In genomic region chr12:8338491-8338890, GRCm38 (mm10) we compare ENCODE assay signal across 15 mouse cellular contexts. TPM values are rescaled to one million over a fixed set of nuclear protein-coding genes. Genes with fewer than 3 reads are reported as not detected.
A peak's percentile ranks its signal among the peaks of the same experiment; 100 is the strongest.
DNase-seq lines count a peak whose midpoint lies in the region; ATAC-seq and TF ChIP-seq lines count a peak whose summit lies in the region.
"Had no signal": no experiment of that assay in that cellular context is flagged by ENCODE, and none has a peak within 500 bp of the region (broad histone marks: within the 10 kb centered on the region; RNA-seq: fewer than 3 reads in every experiment).

No protein-coding gene starts in this region.

- H3K4me2 ChIP-seq in heart, embryonic 12.5 days, result no peak overlapping the region
- no peak overlapping the region for H3K4me2 ChIP-seq in lung, embryonic 16.5 days (ENCODE audit: low read depth, low read length)
- no peak overlapping the region for H3K4me2 ChIP-seq in hindbrain, embryonic 15.5 days
- H3K4me2 ChIP-seq: liver, embryonic 13.5 days had no signal

- no peak for TF ChIP-seq POLR2A in brain, embryonic 14.5 days (IDR thresholded peaks at IDR 0.05; ENCODE audit: borderline replicate concordance, extremely low read depth, insufficient read depth, insufficient read length, poor library complexity, severe bottlenecking)

- peak overlapping the region; percentile 58 for H3K27ac ChIP-seq in heart, embryonic 12.5 days (ENCODE audit: poor library complexity, severe bottlenecking)
- H3K27ac ChIP-seq in lung, embryonic 16.5 days (ENCODE audit: low read length), result no peak overlapping the region
- H3K27ac ChIP-seq in hindbrain, embryonic 15.5 days (replicated peaks), result 0 out of 2 replicates have a peak overlapping the region, but pooled peaks have one; percentile 23
- H3K27ac ChIP-seq: liver, embryonic 13.5 days had no signal

- no peak for DNase-seq in heart, adult 11 months
- no peak for DNase-seq in lung, postnatal 10 days
- DNase-seq in brain, embryonic 14.5 days (ENCODE audit: low read depth), result peak; percentile 50
- DNase-seq in adrenal gland, adult (ENCODE audit: inconsistent age in 2 of 2, low spot score in 1 of 2), result no peak
- DNase-seq in testis, postnatal 14 days (ENCODE audit: low spot score), result no peak
- DNase-seq: adrenal gland, postnatal 36 days; cerebellum, adult 11 months; kidney, adult 2 months; liver, embryonic 13.5 days; right cerebral cortex, postnatal 25 days had no signal

- WGBS in heart, embryonic 12.5 days, result 33% methylated on average over 4 of the region's 4 CpGs
- WGBS in lung, embryonic 16.5 days, result 38% methylated on average over 4 of the region's 4 CpGs
- WGBS in hindbrain, embryonic 15.5 days, result 35% methylated on average over 4 of the region's 4 CpGs

- no peak for TF ChIP-seq CTCF in brain, embryonic 14.5 days (IDR thresholded peaks at IDR 0.05; ENCODE audit: borderline replicate concordance, extremely low read depth, insufficient read depth, insufficient read length)

- H3K4me3 ChIP-seq in heart, embryonic 12.5 days, result no peak overlapping the region
- no peak overlapping the region for H3K4me3 ChIP-seq in lung, embryonic 16.5 days (ENCODE audit: low read length)
- H3K4me3 ChIP-seq in hindbrain, embryonic 15.5 days, result no peak overlapping the region
- H3K4me3 ChIP-seq: liver, embryonic 13.5 days had no signal

- H3K27me3 ChIP-seq in heart, embryonic 12.5 days (replicated peaks), result no peaks in the 10 kb centered on the region
- H3K27me3 ChIP-seq in lung, embryonic 16.5 days (ENCODE audit: control insufficient read depth, insufficient read depth, low read depth, low read length), result no peaks in the 10 kb centered on the region
- H3K27me3 ChIP-seq in hindbrain, embryonic 15.5 days, result no peaks in the 10 kb centered on the region
- H3K27me3 ChIP-seq: liver, embryonic 13.5 days had no signal

- H3K4me1 ChIP-seq in heart, embryonic 12.5 days (replicated peaks), result peaks cover 45% of the 10 kb centered on the region
- H3K4me1 ChIP-seq in lung, embryonic 16.5 days (replicated peaks; ENCODE audit: control insufficient read depth, insufficient read depth, low read length), result peaks cover 15% of the 10 kb centered on the region
- H3K4me1 ChIP-seq in hindbrain, embryonic 15.5 days (replicated peaks), result peaks cover 19% of the 10 kb centered on the region

- no peak overlapping the region for H3K9ac ChIP-seq in heart, embryonic 12.5 days
- H3K9ac ChIP-seq in lung, embryonic 16.5 days (ENCODE audit: low read length), result peak overlapping the region; percentile 9; the same call in 1 of the 2 replicates
- H3K9ac ChIP-seq in hindbrain, embryonic 15.5 days, result no peak overlapping the region
- H3K9ac ChIP-seq: liver, embryonic 13.5 days had no signal

- no peak; the same call in 1 of the 2 replicates for ATAC-seq in heart, embryonic 12.5 days (ENCODE audit: insufficient number of reproducible peaks, low FRiP score)
- ATAC-seq in lung, embryonic 16.5 days (ENCODE audit: low read depth), result no peak
- no peak for ATAC-seq in hindbrain, embryonic 15.5 days (ENCODE audit: low FRiP score, low read depth)

- H3K9me3 ChIP-seq in heart, embryonic 12.5 days (replicated peaks), result no peaks in the 10 kb centered on the region
- H3K9me3 ChIP-seq in lung, embryonic 16.5 days (ENCODE audit: control insufficient read depth, low read length), result no peaks in the 10 kb centered on the region
- no peaks in the 10 kb centered on the region for H3K9me3 ChIP-seq in hindbrain, embryonic 15.5 days
- H3K9me3 ChIP-seq: liver, embryonic 13.5 days had no signal

- peaks cover 59% of the 10 kb centered on the region for H3K36me3 ChIP-seq in heart, embryonic 12.5 days
- H3K36me3 ChIP-seq in lung, embryonic 16.5 days (ENCODE audit: control insufficient read depth, insufficient read depth, low read length), result peaks cover 6% of the 10 kb centered on the region; the same call in 1 of the 2 replicates
- H3K36me3 ChIP-seq in hindbrain, embryonic 15.5 days, result peaks cover 24% of the 10 kb centered on the region

RNA-seq across cellular contexts. Expression of gene Hs1bp3, which starts 25.3 kb away (rescaled TPM):
- 16.5 and 18.3 TPM in 2 replicates for polyA plus RNA-seq in heart, embryonic 12.5 days (2016; fragmentation: Nextera tagmentation; extraction: Ambion mirVana)
- 16.4 and 16.9 TPM in 2 replicates for polyA plus RNA-seq in lung, embryonic 16.5 days (2015; fragmentation: Nextera tagmentation; extraction: Ambion mirVana)
- 11.1 and 11.7 TPM in 2 replicates for polyA plus RNA-seq in brain, embryonic 14.5 days (2012; rRNA removed)
- polyA plus RNA-seq in hindbrain, embryonic 15.5 days (2015; fragmentation: Nextera tagmentation; extraction: Ambion mirVana), result 10.2 and 10.8 TPM in 2 replicates

RNA-seq across cellular contexts. Expression of gene Gdf7, which starts 36.7 kb away (rescaled TPM):
- 0.24 and 0.27 TPM in 2 replicates for polyA plus RNA-seq in heart, embryonic 12.5 days (2016; fragmentation: Nextera tagmentation; extraction: Ambion mirVana)
- polyA plus RNA-seq in lung, embryonic 16.5 days (2015; fragmentation: Nextera tagmentation; extraction: Ambion mirVana), result not detected in 2 replicates
- 0.45 and 0.98 TPM in 2 replicates for polyA plus RNA-seq in brain, embryonic 14.5 days (2012; rRNA removed)
- 0.41 and 0.65 TPM in 2 replicates for polyA plus RNA-seq in hindbrain, embryonic 15.5 days (2015; fragmentation: Nextera tagmentation; extraction: Ambion mirVana)
- polyA plus RNA-seq: liver, embryonic 13.5 days; stomach, embryonic 14.5 days; urinary bladder, adult 2 months had no signal
